Mouse (Mus musculus) bone marrow macrophage, adult 2 months (primary cell): ENCODE data around the gene Strn4.

ENCODE experiments used
- CTCF ChIP-seq: IDR thresholded peaks from 2 replicates; pipeline ENCODE4 v1.5.1; 2012; ENCODE audit warnings: low read depth, mild to moderate bottlenecking, low read length, moderate library complexity
- POLR2A ChIP-seq: IDR thresholded peaks from 2 replicates; pipeline ENCODE4 v1.6.1; 2012; ENCODE audit warnings: mild to moderate bottlenecking, low read depth, low read length, borderline replicate concordance

DNA sequence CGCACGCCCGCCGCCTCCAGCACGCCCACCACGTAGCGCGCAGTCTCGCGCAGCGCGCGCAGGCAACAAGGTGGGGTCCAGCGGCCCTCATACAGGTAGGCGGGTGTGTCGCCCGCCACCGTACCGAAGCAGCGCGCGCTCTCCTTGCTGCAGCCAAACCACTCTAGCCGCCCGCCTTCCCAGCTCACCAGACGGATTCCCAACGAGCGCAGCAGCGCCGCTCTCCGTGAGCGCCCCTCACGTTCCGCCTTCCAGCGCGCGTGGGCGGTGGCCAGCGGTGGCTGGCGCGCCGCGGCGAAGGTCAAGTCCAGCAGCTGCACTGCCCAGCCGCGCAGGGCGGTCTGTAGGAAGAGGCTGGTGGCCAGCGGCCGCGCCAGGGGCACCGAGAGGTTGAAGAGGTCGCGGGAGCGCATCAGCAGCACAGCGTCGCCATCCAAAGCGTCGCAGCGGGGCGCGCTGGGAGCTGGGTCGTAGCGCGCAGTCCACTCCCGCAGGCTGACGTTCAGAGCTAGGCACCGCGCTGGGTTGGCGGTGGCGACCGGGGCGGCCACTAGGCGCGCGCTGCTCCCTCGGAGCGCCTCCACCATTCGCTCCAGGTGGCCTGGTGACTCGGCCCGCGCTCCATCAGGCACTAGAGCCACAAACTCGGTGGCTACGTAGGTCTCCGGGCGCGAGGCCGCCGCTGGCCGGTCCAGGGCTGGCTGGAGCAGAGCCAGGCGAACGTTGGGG, 4.6 kb upstream of the Strn4 start:
- TF ChIP-seq POLR2A = no peak
- no peak for TF ChIP-seq CTCF
